Comparison of ENCODE assay signal across 32 mouse cellular contexts in the genomic region with DNA sequence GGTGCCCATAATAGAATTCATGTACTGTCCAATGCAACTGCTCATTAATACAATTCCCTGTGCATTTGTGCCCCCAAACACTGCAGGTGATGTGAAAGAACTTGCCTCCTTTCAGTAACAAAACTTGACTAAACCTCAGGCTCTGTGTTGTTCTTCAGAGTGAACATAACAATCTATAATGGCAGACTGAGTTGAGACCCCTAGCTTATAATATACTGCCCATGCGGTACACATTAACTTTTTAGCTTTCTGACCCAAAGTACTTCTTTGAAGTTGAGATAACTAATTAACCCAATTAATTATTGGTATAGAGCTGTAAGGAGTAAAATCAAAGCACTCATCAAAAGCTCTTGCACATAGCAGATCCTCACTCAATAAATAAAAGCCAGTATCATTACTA.
"Had no signal": no experiment of that assay in that cellular context is flagged by ENCODE, and none has a peak within 500 bp of the region (broad histone marks: within the 10 kb centered on the region; RNA-seq: fewer than 3 reads in every experiment).

No protein-coding gene starts in this region.

- ATAC-seq: liver, embryonic 12.5 days; liver, postnatal 0 days; lung, postnatal 0 days; midbrain, embryonic 13.5 days; midbrain, embryonic 15.5 days; midbrain, embryonic 16.5 days had no signal

- H3K4me1 ChIP-seq: limb, embryonic 10.5 days; limb, embryonic 12.5 days; limb, embryonic 13.5 days; limb, embryonic 15.5 days; liver, embryonic 12.5 days; liver, embryonic 13.5 days; liver, embryonic 15.5 days; lung, embryonic 15.5 days; megakaryocyte, embryonic 14.5 days; midbrain, embryonic 10.5 days; midbrain, embryonic 12.5 days; midbrain, embryonic 13.5 days; midbrain, embryonic 15.5 days; neural tube, embryonic 12.5 days had no signal

- H3K27me3 ChIP-seq: limb, embryonic 12.5 days; limb, embryonic 13.5 days; limb, embryonic 15.5 days; liver, embryonic 12.5 days; liver, embryonic 13.5 days; liver, embryonic 15.5 days; lung, embryonic 15.5 days; megakaryocyte, embryonic 14.5 days; midbrain, embryonic 12.5 days; midbrain, embryonic 13.5 days; midbrain, embryonic 15.5 days; neural tube, embryonic 12.5 days had no signal

- H3K4me3 ChIP-seq: limb, embryonic 10.5 days; limb, embryonic 12.5 days; limb, embryonic 13.5 days; limb, embryonic 15.5 days; liver, embryonic 12.5 days; liver, embryonic 13.5 days; liver, embryonic 15.5 days; lung, embryonic 15.5 days; megakaryocyte, embryonic 14.5 days; midbrain, embryonic 10.5 days; midbrain, embryonic 12.5 days; midbrain, embryonic 13.5 days; midbrain, embryonic 15.5 days; myocyte; neural tube, embryonic 12.5 days had no signal

- H3K9me3 ChIP-seq: limb, embryonic 10.5 days; limb, embryonic 12.5 days; limb, embryonic 13.5 days; limb, embryonic 15.5 days; liver, embryonic 12.5 days; liver, embryonic 13.5 days; liver, embryonic 15.5 days; lung, embryonic 15.5 days; megakaryocyte, embryonic 14.5 days; midbrain, embryonic 10.5 days; midbrain, embryonic 12.5 days; midbrain, embryonic 13.5 days; midbrain, embryonic 15.5 days; neural tube, embryonic 12.5 days had no signal

- H3K9ac ChIP-seq: limb, embryonic 12.5 days; limb, embryonic 13.5 days; limb, embryonic 15.5 days; liver, embryonic 12.5 days; liver, embryonic 13.5 days; liver, embryonic 14.5 days; liver, embryonic 15.5 days; liver, postnatal 0 days; lung, embryonic 14.5 days; lung, embryonic 15.5 days; midbrain, embryonic 12.5 days; midbrain, embryonic 13.5 days; midbrain, embryonic 15.5 days; neural tube, embryonic 12.5 days had no signal

- H3K4me2 ChIP-seq: limb, embryonic 12.5 days; limb, embryonic 13.5 days; limb, embryonic 15.5 days; liver, embryonic 11.5 days; liver, embryonic 12.5 days; liver, embryonic 13.5 days; liver, embryonic 15.5 days; lung, embryonic 14.5 days; lung, embryonic 15.5 days; midbrain, embryonic 11.5 days; midbrain, embryonic 12.5 days; midbrain, embryonic 13.5 days; midbrain, embryonic 15.5 days; neural tube, embryonic 12.5 days had no signal

- H3K36me3 ChIP-seq: limb, embryonic 10.5 days; limb, embryonic 12.5 days; limb, embryonic 13.5 days; limb, embryonic 15.5 days; liver, embryonic 12.5 days; liver, embryonic 13.5 days; liver, embryonic 15.5 days; lung, embryonic 15.5 days; midbrain, embryonic 10.5 days; midbrain, embryonic 12.5 days; midbrain, embryonic 13.5 days; midbrain, embryonic 15.5 days; neural tube, embryonic 12.5 days had no signal

- DNase-seq: left cerebral cortex, postnatal 4 days; liver; liver, embryonic 13.5 days; liver, postnatal 0 days; lung, adult 18-20 months; lung, adult 2 months; lung, embryonic 14.5 days; lung, postnatal 10 days; lung, postnatal 14 days; lung, postnatal 36 days; lung, postnatal 4 days; midbrain, embryonic 14.5 days had no signal

- H3K27ac ChIP-seq: limb, embryonic 10.5 days; limb, embryonic 12.5 days; limb, embryonic 13.5 days; limb, embryonic 15.5 days; liver, embryonic 12.5 days; liver, embryonic 13.5 days; liver, embryonic 14.5 days; liver, embryonic 15.5 days; lung, embryonic 15.5 days; macrophage; midbrain, embryonic 10.5 days; midbrain, embryonic 12.5 days; midbrain, embryonic 13.5 days; midbrain, embryonic 15.5 days; neural tube, embryonic 12.5 days had no signal
